Mouse (Mus musculus) hindbrain, embryonic 15.5 days (tissue): ENCODE data around the gene Cyb5r2. TPM values are rescaled to one million over a fixed set of nuclear protein-coding genes. Genes with fewer than 3 reads are reported as not detected.

ENCODE experiments used
- ATAC-seq: fragments of 200-750 bp; cut with Nextera tagmentation; 2 replicates; pipeline ENCODE4 v1.8.0; 2017; ENCODE audit warnings: low read depth, moderate number of reproducible peaks, moderate TSS enrichment; ENCODE audit not compliant: low FRiP score
- H3K27ac ChIP-seq: fragments of 300-500 bp; sonication (generic); replicated peaks from 2 replicates; pipeline ENCODE4 v1.5.1; 2015; ENCODE audit warnings: mild to moderate bottlenecking, inconsistent platforms
- H3K27me3 ChIP-seq: fragments of 300-500 bp; sonication (generic); 2 replicates; pipeline ENCODE4 v1.6.1; 2015; ENCODE audit warnings: control low read depth, inconsistent platforms
- H3K36me3 ChIP-seq: fragments of 300-500 bp; sonication (generic); 2 replicates; pipeline ENCODE4 v1.6.1; 2015; ENCODE audit warnings: control low read depth, inconsistent platforms
- H3K4me1 ChIP-seq: fragments of 300-500 bp; sonication (generic); replicated peaks from 2 replicates; pipeline ENCODE4 v1.6.1; 2015; ENCODE audit warnings: control low read depth, inconsistent platforms
- H3K4me2 ChIP-seq: fragments of 300-500 bp; sonication (generic); 2 replicates; pipeline ENCODE4 v1.6.1; 2015; ENCODE audit warnings: moderate library complexity, mild to moderate bottlenecking, inconsistent platforms
- H3K4me3 ChIP-seq: fragments of 300-500 bp; sonication (generic); 2 replicates; pipeline ENCODE4 v1.5.1; 2015; ENCODE audit warnings: mild to moderate bottlenecking, inconsistent platforms
- H3K9ac ChIP-seq: fragments of 300-500 bp; sonication (generic); 2 replicates; pipeline ENCODE4 v1.6.1; 2015; ENCODE audit warnings: inconsistent platforms
- H3K9me3 ChIP-seq: fragments of 300-500 bp; sonication (generic); 2 replicates; pipeline ENCODE4 v1.6.1; 2016; ENCODE audit warnings: control low read depth, inconsistent platforms
- WGBS: fragments of 180-500 bp; shearing (Covaris S2); methylation state at CpG from one replicate; pipeline ENCODE4 v1.1.7; 2015; 5-methylcytosine and 5-hydroxymethylcytosine counted together
- polyA plus RNA-seq: library from polyadenylated mRNA; unstranded; fragments of >200 nt; fragmentation: Nextera tagmentation; extraction: Ambion mirVana; gene quantifications from 2 replicates; pipeline ENCODE4 v1.2.1, GENCODE M21; 2015

Gene Cyb5r2
- polyA plus RNA-seq, 1 experiment from 2014 or later = 0.13 TPM

DNA sequence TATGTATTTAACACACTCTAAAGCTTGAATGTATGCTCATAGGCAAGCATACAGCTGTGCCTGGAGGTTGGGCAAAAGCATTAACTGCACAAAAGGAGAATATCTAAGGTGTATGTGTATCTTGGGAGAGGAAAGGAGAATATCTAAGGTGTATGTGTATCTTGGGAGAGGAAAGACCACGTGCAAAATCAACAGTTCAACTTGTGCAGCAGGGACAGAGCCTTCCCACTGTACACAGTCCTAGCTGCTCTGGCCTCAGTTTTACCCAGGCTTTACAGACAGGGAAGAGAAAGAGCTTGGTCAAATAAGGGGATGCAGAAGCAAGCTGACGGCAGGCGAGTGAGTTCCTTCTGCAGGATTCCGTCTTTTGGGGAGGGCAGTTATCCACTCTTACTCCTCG lies 43.8 kb downstream of the Cyb5r2 start:
- Histone ChIP-seq H3K9ac (no peak overlapping the region), H3K4me3 (no peak overlapping the region), H3K9me3 (no peaks in the 10 kb centered on the region), H3K27ac (no peak overlapping the region), H3K4me1 (no peaks in the 10 kb centered on the region), H3K27me3 (no peaks in the 10 kb centered on the region), H3K4me2 (no peak overlapping the region), H3K36me3 (no peaks in the 10 kb centered on the region)
- no peak for ATAC-seq
- 91% methylated on average over 5 of the region's 5 CpGs for WGBS

DNA sequence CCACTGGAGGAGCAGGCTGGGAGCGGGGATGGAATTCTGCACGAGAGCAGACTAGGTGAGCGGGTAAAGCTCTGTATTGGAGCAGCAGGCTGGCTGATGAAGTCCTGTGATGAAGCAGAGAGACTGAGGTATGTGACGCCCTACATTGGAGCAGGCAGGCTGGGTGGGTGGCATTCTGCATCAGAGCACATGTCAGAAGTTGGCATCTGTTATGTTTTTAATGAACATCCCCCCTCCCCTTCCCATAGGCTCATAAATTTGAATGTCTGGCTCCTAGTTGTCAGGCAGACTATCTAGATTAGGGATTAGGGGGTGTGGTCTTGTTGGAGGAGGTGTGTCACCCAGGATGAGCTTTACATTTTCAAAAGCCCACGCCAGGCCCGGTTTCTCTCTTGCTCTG lies 45.1 kb downstream of the Cyb5r2 start:
- Histone ChIP-seq H3K36me3 (no peaks in the 10 kb centered on the region), H3K27me3 (no peaks in the 10 kb centered on the region), H3K27ac (no peak overlapping the region), H3K4me2 (no peak overlapping the region), H3K9ac (no peak overlapping the region), H3K9me3 (no peaks in the 10 kb centered on the region), H3K4me3 (no peak overlapping the region), H3K4me1 (peaks cover 9% of the 10 kb centered on the region)
- 71% methylated on average over 6 of the region's 6 CpGs for WGBS
- no peak for ATAC-seq

- peak overlapping the region; percentile 53 for H3K4me2 ChIP-seq
- H3K27ac ChIP-seq = no peak overlapping the region
- 2% methylated on average over 10 of the region's 10 CpGs for WGBS
- peak overlapping the region; percentile 27 for H3K4me3 ChIP-seq
- no peak overlapping the region for H3K9ac ChIP-seq
- no peaks in the 10 kb centered on the region for H3K9me3 ChIP-seq
- no peaks in the 10 kb centered on the region for H3K27me3 ChIP-seq
- H3K36me3 ChIP-seq = no peaks in the 10 kb centered on the region
- peak; percentile 93 for ATAC-seq
- peaks cover 9% of the 10 kb centered on the region for H3K4me1 ChIP-seq
Observed at GRCm38 (mm10) chr7:107708491-107709112, 49.2 kb downstream of the Cyb5r2 start.

DNA sequence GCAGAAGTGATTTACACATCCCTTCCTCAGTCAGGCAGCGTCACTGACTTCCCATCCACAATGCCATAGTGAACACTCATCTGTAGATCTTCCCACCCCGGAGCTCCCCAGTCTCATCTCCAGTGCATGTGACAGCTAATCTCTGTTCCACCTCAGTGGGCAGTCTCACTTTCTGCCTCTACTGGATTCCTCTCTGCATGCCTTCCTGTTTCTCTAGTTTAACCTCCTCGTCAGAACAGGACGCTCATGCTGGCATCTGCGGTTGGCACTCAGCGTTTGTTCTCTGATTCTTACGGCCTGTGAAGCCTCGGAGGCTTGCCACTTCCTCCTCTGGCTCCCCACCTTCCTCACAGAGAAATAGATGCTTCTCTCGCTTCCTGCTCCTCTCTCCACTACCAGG lies 50.2 kb downstream of the Cyb5r2 start:
- Histone ChIP-seq H3K4me3 (no peak overlapping the region), H3K9me3 (no peaks in the 10 kb centered on the region), H3K9ac (no peak overlapping the region), H3K36me3 (no peaks in the 10 kb centered on the region), H3K4me1 (peaks cover 9% of the 10 kb centered on the region), H3K27me3 (no peaks in the 10 kb centered on the region), H3K4me2 (no peak overlapping the region), H3K27ac (no peak overlapping the region)
- WGBS = 71% methylated on average over 9 of the region's 9 CpGs
- ATAC-seq = no peak

DNA sequence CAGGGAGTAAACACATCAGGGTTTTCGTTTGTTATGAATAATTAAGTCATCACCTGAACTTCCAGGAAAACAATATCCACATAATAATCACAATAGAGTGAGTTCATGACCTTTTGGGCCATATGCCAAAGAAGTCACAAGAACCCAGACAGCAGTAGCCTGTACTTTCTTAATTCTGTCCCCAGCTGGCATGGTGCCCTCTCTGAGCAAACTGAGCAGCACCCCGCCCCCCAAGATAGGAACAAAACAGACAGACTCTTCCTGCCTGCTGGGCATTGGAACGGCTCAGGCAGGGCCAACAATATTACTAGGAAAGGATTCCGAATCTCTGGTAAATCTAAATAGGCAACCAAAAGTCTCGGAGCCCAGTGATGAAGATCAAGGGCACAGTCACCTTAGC lies 51.9 kb downstream of the Cyb5r2 start:
- 55% methylated on average over 5 of the region's 5 CpGs for WGBS
- no peaks in the 10 kb centered on the region for H3K27me3 ChIP-seq
- ATAC-seq = no peak
- no peak overlapping the region for H3K4me3 ChIP-seq
- no peaks in the 10 kb centered on the region for H3K9me3 ChIP-seq
- no peak overlapping the region for H3K27ac ChIP-seq
- no peaks in the 10 kb centered on the region for H3K36me3 ChIP-seq
- peaks cover 9% of the 10 kb centered on the region for H3K4me1 ChIP-seq
- H3K9ac ChIP-seq = no peak overlapping the region
- H3K4me2 ChIP-seq = no peak overlapping the region

DNA sequence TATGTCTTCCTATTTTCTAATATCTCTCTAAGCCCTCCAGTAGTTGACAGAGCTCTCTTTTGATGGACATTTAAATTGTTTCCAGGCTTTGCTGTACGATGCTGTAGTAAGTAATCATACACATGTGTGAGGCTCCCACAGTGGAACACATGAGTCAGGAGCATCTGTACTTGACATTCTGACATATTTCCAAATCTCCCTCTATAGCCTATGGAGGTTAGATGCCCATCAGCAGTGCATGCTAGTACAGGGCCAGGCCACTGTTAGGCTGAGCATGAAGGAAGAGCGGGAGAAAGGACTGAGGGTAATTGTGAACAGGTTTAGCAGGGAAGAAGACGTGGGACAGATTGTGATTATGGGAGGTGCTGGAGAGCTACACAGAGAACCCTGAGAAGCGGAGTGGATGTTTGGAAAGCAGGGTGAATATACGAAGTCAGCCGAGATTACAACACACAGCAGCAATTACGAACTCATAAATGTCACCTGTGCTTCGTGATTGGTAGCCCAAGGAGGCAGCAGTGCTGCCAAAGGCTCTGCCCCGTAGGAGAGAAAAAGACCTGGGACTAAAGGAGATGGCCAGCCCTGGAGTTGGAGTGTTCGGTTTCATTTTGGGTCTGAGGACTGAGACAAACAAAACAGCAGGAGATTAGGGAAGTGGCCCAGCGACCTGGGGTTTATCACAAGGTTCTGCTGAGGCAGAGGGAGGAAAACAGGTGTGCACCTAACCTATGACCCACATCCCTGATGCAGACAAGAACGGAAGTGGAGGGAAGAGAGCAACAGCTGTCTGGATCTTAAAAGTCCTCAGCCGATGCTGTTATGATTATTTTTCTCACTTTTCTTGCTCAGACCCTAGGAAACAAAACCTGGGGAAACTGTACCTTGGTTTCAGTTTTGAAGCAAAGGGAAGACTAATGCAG lies 55.1 kb downstream of the Cyb5r2 start:
- Histone ChIP-seq H3K36me3 (no peaks in the 10 kb centered on the region), H3K9me3 (no peaks in the 10 kb centered on the region), H3K27ac (no peak overlapping the region), H3K4me2 (no peak overlapping the region), H3K9ac (no peak overlapping the region), H3K4me1 (no peaks in the 10 kb centered on the region), H3K4me3 (no peak overlapping the region), H3K27me3 (peaks cover 9% of the 10 kb centered on the region; the same call in 1 of the 2 replicates)
- 77% methylated on average over 13 of the region's 13 CpGs for WGBS
- no peak for ATAC-seq

DNA sequence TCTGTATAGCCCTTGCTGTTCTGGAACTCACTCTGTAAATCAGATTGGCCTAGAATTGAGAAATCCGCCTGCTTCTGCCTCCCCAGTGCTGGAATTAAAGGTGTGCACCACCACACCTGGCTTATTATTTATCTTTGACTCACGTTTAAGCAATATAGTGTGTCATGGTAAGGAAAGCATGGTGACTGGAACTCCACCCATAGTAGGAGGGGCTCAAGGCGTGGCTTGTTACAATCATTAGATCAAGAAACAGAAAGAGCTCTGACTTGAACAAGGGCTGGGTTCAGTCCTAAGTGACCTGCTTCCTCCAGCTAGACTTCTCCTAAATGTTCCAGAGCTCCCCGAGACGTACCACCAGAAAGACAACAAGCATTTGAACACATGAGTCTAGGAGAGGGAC lies 57.2 kb downstream of the Cyb5r2 start:
- Histone ChIP-seq H3K4me3 (no peak overlapping the region), H3K27me3 (peaks cover 25% of the 10 kb centered on the region), H3K9me3 (no peaks in the 10 kb centered on the region), H3K9ac (no peak overlapping the region), H3K4me2 (no peak overlapping the region), H3K27ac (no peak overlapping the region), H3K36me3 (no peaks in the 10 kb centered on the region), H3K4me1 (no peaks in the 10 kb centered on the region)
- WGBS = 85% methylated on average over 5 of the region's 5 CpGs
- ATAC-seq = no peak

DNA sequence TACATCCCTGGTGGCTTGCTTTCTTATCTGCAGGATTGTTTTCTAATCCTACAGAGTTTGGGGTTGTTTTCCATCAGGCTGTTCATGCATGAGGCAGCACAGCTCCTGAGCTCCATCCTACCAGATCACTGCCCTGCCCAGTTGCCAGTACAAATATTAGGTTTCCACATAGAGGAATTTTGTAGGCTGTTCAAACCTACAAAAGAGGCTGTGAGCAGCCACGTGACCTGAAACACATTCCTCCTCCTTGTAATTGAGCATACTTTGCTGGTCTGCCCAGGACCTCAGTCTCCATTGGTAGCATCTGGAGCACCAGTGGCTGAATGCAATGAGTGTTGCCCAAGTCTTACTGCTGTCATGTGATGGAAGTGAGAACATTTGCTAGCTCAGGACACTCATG lies 57.9 kb downstream of the Cyb5r2 start:
- H3K9ac ChIP-seq = no peak overlapping the region
- no peaks in the 10 kb centered on the region for H3K36me3 ChIP-seq
- H3K9me3 ChIP-seq = no peaks in the 10 kb centered on the region
- H3K27me3 ChIP-seq = peaks cover 25% of the 10 kb centered on the region
- no peak overlapping the region for H3K27ac ChIP-seq
- no peak for ATAC-seq
- 80% methylated on average over 1 of the region's 1 CpGs for WGBS
- H3K4me2 ChIP-seq = no peak overlapping the region
- no peak overlapping the region for H3K4me3 ChIP-seq
- H3K4me1 ChIP-seq = no peaks in the 10 kb centered on the region

Other genes with a start within 250 kb of the Cyb5r2 start
- gene Olfml1, start 190.6 kb downstream of the Cyb5r2 start, polyA plus RNA-seq = 3.3 and 4.2 TPM in 2 replicates
- 2.5 and 2.8 TPM in 2 replicates for gene Ppfibp2, start 162.8 kb downstream of the Cyb5r2 start, polyA plus RNA-seq
- not detected in 2 replicates for gene 5330417H12Rik, start 132.9 kb downstream of the Cyb5r2 start, polyA plus RNA-seq
- not detected in 2 replicates for gene Ovch2, start 43.2 kb upstream of the Cyb5r2 start, polyA plus RNA-seq
- gene Olfr467, start 54.2 kb upstream of the Cyb5r2 start, polyA plus RNA-seq = not detected in 2 replicates
- gene Olfr469, start 67.5 kb upstream of the Cyb5r2 start, polyA plus RNA-seq = not detected in 2 replicates
- gene Olfr470, start 89.5 kb upstream of the Cyb5r2 start, polyA plus RNA-seq = not detected in 2 replicates
- gene Olfr472, start 139.9 kb upstream of the Cyb5r2 start, polyA plus RNA-seq = 0.03 TPM in 1 of 2 replicates, not detected in the other
- gene Olfr473, start 172.4 kb upstream of the Cyb5r2 start, polyA plus RNA-seq = not detected in 2 replicates
- not detected in 2 replicates for gene Olfr474, start 196.6 kb upstream of the Cyb5r2 start, polyA plus RNA-seq
- gene Olfr476, start 206.8 kb upstream of the Cyb5r2 start, polyA plus RNA-seq = not detected in 2 replicates
- gene Olfr477, start 228.7 kb upstream of the Cyb5r2 start, polyA plus RNA-seq = not detected in 2 replicates